Mouse (Mus musculus): ENCODE data around the gene Hacd4.
"Not testable (repeated sequence)": the region's sequence is repeated elsewhere in the genome, so short reads cannot be mapped to it uniquely, and the experiment has no call there.

Hacd4 gene

DNA sequence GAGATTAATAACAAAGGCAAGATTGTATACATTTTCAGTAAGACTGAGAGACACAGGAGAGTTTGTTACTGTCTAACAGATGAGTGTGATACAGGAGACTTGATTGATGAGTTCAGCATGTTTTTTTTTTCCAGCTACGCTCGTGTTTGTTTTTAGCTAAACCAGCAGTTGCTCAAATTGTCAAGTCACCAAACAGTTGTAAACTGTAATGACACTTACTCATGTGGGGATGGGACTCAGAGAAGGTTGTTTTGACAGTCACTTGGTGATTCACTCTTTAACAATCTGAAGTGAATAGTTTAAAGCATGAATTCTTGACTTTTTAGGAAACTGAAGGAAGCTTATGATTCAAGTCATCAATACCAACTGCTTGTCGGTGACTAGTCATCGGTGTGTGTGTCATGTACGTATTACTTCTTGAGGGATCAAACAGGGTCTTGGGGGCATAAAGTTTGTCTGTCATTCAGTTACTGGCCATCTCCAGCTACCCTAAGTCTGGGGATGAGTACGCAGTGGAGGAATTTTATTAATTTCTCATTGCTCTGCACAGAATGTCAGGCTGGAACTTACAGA is 2.0 kb downstream of the Hacd4 start:
- peak in 1 of 2 experiments; percentile 41 for DNase-seq (ENCODE audit: inconsistent age in 2 of 2, low spot score in 1 of 2)

DNA sequence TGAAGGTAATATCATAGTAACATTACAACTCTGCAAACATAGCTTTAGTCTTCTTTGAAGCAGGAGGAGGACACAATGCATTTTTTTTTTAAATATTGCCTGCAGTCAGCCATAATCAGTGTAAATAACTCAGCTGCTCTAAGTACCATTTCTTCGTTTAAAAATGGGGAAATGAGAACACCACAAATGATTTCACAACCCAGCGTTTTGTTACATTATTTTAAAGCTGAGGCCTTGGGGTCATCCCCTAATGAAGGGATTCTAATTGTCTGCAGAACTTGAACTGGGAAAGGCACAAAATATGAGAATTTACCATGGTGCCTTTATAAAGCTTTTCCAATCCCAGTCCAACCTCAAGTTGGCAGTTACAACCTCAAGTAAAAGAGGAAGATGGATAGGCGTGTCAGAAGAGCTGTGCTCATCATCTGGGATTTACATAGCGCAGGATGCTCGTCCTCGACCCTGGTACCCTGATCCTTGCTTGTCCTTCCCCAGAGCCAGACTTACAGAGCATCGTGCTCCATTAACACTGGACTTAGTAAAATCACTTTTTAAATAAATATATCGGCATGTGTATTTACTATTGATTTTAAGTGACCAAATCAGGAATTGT is 6.2 kb downstream of the Hacd4 start:
- DNase-seq (ENCODE audit: inconsistent age in 2 of 2, low spot score in 1 of 2): no peak

DNA sequence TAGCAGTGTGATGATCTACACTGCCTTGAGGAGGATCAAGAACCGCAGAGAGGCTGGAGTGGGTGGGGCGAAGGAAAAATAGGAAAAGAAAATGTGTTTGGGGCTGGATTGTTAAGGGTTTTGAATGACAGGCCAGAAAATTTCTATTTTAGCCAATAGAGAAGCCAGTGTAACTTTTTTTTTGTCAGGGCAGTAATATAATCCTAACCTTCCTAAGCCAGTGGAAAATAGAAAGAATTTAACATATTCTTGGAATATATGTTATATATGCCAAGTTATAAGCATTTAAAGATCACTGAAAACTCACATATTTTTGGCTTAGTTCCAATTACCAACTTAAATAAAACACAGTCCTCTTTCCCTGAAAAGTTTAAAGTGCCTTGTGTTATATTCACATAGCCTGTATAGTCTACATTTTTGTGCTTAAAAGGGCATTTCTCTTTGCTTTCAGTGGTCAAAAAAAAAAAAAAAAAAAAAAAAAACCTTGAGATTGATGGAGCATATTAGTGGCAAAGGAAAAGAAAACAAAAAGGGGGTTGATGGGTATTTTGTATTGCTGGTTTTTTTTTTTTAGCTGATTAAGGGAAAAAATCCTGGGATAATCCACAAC is 11.0 kb downstream of the Hacd4 start:
- DNase-seq (ENCODE audit: inconsistent age in 2 of 2, low spot score in 1 of 2): no peak

DNA sequence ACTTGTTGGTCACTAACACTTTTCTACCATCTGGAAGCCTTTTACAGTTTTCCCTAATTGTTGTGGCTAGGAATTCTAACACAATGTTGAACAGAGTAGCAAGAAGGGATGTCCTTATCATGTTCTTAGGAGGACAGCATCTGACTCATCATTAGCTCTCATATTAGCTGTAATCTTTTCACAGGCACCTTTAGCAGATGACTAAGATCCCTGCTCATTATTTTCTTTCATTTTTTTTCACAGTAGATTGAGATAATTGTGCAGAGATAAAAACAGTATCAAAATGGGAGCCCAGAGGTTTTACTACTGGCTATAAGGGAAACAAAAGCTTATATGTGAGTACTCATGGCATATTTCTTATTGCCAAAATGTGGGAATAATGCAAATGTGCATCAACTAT is 14.2 kb downstream of the Hacd4 start:
- DNase-seq (ENCODE audit: inconsistent age in 2 of 2, low spot score in 1 of 2): no peak

DNA sequence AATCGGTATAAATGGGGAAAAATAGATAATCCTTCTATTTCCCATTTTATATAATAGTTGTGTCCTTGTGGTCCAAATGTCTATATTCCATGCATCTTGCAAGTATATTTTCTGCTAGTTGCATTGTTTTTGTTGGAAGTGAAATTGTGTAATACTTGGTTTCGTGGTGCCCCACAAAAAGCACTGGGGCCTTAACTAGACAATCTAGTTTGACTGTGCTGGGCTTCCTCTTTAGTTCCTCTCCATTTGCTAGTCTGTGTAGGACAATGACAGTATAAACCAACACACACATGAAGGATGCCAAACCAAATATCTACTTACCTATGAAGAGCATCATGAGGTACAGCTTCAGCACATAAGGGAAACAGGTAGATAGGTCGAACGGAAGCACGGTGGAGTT is 19.4 kb downstream of the Hacd4 start:
- no peak for DNase-seq (ENCODE audit: inconsistent age in 2 of 2, low spot score in 1 of 2)

DNA sequence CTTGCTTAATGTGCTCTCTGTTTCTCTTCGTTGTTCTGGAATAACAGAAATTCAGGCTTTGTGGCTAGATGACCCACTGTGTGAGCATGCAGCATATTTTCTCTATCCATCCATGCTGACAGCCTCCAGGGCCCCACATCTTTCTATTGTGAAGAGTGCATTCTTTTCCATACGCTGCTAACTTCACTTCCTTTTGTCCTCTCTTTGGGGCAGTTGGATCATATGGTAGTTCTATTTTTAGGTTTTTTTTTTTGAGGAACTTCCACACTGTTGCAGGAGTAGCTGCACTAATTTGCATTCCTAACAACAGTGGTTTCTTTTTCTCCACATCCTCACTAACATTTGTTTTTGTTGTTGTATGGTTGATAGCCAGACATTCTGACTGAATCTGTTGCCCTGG is 23.7 kb downstream of the Hacd4 start:
- no peak for DNase-seq (ENCODE audit: inconsistent age in 2 of 2, low spot score in 1 of 2)

DNA sequence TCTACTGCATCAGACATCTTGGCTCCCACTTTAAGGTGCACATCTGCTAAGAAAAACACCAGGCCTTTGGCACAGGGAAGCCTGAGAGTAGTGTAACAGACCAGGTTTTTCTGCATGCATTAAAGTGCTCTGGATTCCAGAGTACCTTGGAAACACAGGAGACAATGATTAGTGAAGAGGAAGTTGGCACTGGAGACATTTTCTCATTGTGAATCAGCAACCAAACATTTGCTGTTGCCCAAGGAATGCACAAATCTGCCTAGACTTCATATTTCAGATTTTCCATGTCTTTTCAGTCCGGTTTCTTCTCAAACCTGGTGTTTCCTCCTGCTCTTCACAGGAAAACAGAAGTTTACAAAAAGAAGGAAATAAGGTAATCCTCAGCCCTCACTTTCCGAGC is 26.4 kb downstream of the Hacd4 start:
- DNase-seq (ENCODE audit: inconsistent age in 2 of 2, low spot score in 1 of 2): no peak

DNA sequence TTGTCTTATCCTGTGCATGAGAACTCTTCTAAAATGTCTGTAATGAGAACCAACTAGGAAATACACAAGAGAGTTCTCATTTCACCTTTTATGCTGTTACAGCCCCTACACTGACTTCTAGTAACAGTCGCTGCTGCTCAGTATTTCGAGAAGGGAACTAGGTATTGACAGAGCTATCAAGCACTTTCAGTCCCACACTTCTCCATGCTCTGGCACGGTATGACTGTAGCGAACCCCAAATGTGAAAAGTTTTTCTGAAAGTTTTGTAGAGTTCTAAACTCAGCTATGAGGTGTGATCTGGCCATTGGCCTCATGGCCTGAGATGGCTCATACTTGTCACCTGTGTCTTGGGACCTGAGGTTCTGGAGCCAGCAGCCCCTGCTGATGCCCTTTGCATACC is 29.4 kb downstream of the Hacd4 start:
- DNase-seq (ENCODE audit: inconsistent age in 2 of 2, low spot score in 1 of 2): no peak

DNA sequence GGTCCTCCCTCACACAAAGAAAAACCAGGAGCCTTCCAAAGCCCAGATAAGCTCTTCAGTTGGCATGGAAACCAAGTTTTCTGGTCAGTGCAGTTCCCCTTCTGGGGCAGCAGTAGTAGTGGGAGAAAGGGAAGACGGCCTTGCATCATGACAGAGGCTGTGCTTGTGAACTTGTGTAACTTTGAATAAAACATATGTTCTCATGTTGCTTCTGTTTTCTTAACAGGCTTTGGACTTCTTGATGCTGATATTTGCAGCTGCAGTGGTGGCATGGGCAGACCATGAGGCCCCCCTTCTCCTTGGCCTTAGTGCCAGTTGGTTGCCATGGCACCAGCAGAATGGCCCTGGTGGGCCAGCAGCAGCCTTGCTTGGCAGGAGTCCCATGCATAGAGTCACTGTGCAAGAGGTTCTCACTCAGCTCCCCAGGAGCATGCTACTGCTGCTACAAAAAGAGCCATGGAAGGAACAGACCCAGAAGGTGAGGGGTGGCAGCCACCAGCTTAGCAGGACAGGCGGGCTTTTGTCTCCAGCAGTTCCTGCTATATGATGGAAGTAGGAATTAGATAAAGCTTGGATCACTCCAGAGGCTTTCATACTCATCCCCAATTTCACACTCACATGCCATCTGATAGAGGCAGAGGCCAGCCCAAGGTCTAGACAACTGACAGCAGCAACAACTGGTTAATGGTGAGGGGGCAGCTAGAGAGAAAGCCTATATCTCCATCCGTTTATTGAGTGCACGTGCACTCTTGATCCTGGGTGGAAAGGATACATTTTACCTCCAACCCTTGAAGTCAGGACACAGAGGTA is 31.6 kb downstream of the Hacd4 start:
- DNase-seq (ENCODE audit: inconsistent age in 2 of 2, low spot score in 1 of 2): peak; percentile 25 to 67

DNA sequence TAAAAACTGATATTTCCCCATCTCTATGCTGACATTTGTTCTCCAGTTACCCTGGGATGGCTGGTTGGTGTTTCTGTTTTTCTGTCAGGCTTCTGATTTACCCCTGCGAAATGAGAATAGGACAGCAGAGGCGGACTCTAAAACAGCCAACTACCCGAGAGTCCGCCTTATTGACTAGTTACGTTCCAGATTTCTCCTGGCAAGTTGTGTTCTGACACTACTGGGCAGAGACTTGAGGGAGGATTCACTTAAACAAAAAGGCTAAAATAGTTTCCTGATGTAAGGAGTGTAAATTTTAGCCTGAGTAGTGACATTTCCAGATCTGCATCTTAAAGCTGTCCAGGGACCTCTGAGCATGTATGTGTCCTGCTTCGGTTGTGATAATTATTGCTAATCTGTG is 35.8 kb downstream of the Hacd4 start:
- no peak for DNase-seq (ENCODE audit: inconsistent age in 2 of 2, low spot score in 1 of 2)

DNA sequence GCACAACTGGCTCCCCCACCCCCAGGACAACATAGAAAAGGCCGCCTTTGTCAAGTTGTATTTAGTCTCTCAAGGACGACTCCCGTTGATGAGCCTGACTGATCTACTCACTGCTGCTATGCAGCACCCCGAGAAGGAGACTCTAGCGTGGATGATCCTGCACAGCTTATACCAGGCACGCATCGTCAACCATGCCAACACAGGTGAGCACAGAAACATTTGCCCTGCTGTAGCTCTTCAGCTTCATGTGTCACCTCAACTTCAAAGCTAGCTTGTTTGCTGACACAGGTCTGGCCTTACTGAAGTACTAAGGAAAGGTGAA is 37.8 kb downstream of the Hacd4 start:
- no peak for DNase-seq (ENCODE audit: inconsistent age in 2 of 2, low spot score in 1 of 2)

DNA sequence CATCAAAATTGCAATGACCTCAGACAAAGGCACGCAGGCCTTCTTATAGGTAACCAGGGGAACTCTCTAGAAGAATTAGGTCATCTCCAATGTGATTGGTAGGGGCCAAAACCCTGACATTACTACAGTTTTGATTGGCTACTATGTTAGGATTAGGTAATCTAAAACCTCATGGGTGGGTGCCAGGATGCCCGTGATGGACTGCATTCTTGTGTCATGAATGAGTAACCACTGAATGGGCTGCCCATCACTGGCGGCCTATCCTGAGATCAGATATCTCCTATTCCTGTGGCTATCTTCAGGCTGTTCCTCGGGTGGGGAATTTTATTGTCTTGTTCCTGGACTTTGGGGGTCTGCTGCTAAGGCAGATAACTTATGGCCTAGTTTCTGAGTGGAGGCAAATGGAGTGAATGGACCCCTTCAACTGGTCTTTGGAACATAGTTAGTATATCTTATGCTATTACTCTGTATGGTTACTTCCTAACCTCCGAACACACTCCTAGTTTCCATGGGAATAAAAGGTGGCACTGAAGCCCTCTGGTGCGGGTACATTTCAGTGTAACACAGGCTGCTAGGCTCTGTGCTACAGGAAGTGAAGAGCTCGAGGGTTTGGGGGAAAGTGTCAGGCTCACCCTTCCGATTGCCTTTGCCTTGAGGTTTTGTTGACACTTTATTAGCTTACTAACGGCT is 38.3 kb downstream of the Hacd4 start:
- DNase-seq (ENCODE audit: inconsistent age in 2 of 2, low spot score in 1 of 2): no peak

DNA sequence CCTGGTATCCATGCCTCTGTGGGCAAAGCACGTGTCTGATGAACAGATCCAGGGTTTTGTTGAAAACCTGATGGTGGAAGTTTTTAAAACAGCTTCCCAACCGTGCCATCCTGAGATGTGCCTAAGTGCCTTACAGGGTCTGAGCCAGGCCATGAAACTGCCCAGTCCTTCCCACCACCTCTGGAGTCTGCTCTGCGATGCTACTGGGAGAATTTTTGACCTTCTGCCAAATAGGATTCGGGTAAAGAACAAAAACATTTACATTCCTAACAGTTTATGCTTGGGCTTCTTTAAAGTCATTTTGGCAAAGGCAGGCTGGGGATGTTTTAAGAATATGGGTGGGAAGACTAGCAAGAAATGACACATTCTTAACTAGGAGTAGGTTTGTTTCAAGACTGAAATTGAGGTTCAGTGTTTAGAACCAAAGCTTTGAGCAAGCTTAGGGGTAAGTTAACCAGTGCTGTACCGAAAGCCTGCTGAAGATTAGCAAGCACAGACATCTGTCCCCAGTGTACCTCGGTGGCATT is 41.7 kb downstream of the Hacd4 start:
- no peak for DNase-seq (ENCODE audit: inconsistent age in 2 of 2, low spot score in 1 of 2)

DNA sequence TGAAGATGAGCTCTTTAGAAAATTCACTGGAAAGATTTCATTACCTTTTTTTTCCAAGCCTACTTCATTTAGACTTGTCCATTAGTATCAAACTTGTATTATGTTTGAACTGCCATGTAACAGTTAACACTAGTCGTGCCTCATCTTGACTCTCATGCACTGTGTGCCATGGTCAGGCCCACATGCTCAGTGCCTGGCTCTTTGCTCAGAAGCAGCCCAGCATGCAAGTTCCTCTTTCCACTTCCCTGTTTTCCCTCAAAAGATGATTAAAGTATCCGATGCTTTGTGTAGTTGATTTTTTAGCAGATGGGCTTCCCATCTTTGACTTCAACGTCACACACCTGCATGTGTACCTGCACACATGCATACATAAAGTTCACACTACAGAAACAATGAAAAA is 43.0 kb downstream of the Hacd4 start:
- DNase-seq (ENCODE audit: inconsistent age in 2 of 2, low spot score in 1 of 2): no peak

DNA sequence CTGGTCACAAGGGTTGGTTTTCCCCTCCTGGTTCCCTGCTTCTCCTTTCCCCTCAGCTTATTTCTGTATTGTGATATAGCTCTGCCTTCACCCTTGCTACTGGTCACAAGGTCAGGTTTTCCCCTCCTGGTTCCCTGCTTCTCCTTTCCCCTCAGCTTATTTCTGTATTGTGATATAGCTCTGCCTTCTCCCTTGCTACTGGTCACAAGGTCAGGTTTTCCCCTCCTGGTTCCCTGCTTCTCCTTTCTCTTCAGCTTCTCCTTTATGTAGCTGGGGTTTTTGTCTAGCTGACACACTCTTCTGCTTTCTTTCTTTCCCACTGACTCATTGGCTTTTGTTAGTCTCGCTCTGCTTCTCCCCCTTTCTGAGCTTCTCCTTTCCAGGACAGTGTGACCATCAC is 48.1 kb downstream of the Hacd4 start:
- not testable (repeated sequence) for DNase-seq (ENCODE audit: inconsistent age in 2 of 2, low spot score in 1 of 2)

DNA sequence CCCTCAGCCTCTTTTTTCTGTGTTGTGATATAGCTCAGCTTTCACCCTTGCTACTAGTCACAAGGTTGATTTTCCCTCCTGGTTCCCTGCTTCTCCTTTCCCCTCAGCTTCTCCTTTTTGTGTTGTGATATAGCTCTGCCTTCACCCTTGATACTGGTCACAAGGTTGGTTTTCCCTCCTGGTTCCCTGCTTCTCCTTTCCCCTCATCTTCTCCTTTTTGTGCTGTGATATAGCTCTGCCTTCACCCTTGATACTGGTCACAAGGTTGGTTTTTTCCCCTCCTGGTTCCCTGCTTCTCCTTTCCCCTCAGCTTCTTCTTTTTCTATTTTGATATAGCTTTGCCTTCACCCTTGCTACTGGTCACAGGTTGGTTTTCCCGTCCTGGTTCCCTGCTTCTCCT is 48.7 kb downstream of the Hacd4 start:
- no peak for DNase-seq (ENCODE audit: inconsistent age in 2 of 2, low spot score in 1 of 2)

DNA sequence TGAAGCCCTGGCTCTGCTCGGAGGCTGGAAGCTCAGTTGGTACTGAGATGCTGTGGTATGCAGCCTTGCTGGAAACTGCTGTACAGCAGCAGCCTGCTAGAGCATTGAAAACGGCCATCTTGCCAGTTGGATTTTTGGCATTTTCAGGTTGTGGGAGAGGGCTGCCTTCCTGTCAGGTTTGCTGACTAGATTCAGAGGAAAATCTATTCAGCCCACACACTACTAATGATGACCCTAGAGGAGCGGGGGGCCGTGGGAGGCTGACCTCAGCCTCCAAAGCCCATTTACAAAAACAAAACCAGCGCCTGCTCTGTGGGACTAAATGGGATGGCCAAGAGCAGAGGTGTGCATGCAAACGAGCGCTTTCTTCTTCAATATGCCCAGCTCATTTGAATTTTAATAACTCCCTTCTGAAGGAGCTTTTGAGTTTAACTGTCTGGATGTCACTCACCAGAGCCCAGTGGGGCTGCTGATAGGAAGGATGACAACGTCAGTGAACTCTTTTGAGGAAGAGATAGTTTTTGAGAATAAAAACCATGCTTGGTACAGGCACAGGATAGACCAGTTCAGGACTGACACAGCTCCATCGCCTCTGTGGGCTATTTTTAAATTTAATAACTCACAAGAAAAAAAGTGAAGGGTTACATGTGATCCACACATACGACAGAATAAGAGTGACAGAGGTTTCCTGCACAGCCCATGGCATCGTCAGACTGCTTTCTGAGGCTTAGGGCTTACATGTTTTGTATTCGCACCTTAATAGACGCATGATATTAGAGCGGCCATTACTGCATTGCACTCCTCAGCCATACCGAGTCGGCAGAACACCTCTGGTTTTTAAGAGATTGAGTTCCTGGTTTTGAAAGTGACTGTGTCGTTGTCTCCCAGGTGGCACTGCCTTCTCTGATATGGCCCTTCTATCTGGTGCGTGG is 66.2 kb downstream of the Hacd4 start:
- no peak for DNase-seq (ENCODE audit: inconsistent age in 2 of 2, low spot score in 1 of 2)

DNA sequence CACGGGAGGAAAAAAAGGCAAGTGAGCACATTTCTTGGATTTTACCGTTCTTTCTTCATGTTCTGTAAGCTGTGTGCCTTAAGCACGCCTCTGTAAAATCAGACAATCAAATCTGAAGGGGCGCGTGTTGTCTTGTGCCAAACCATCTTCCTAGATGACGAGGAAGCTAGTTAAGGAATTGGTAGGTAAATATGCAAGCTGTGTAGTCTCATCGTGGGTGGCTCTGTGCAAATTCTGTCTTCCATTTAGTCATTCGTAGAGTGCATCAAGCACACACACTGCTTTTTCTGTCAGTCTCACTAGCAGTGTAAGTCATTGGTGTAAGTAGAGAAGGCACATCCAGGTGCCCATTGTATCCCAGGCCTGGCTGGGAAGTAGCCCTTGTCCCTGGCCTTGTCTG is 67.9 kb downstream of the Hacd4 start:
- DNase-seq (ENCODE audit: inconsistent age in 2 of 2, low spot score in 1 of 2): no peak

DNA sequence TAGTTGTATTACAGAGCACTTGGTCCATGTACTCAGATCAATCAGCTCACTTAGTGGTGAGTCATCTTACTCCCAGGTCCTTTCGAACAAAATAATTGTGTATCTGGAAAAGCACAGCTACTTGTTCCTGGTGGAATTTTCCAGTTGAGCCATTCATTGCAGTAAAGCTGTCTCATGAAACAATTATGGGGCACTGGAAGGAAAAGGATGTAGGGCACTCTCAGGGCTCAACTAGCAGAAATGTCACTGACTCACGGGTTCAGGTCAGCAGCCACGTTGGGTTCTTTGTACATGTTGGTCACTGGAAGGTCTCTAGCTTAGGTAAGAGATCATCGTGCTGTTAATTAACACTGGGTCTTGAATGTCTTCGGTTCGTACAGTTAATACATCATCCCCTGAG is 68.8 kb downstream of the Hacd4 start:
- DNase-seq (ENCODE audit: inconsistent age in 2 of 2, low spot score in 1 of 2): peak; percentile 52 to 76

DNA sequence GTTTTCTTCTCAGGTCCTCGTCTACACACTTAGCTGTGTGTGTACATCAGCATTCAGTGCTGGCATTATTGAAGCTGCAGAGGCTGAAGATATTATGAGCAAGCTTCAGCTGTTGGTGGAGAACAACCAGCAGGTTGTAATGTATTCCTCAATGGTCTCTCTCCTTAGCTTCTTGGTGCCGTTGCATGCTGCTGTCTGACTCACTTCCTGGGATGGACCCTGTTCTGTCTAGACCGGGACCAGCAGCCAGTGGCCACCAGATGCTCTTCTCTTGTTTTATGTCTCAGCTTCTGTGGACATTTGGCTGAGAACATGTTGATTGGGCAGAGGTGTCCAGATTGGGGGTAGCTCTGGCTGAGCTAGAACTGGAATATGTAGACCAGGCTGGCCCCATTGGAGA is 81.3 kb downstream of the Hacd4 start:
- DNase-seq (ENCODE audit: inconsistent age in 2 of 2, low spot score in 1 of 2): no peak
